Mouse (Mus musculus): ENCODE results near the gene Calml4.

Gene Calml4

DNA sequence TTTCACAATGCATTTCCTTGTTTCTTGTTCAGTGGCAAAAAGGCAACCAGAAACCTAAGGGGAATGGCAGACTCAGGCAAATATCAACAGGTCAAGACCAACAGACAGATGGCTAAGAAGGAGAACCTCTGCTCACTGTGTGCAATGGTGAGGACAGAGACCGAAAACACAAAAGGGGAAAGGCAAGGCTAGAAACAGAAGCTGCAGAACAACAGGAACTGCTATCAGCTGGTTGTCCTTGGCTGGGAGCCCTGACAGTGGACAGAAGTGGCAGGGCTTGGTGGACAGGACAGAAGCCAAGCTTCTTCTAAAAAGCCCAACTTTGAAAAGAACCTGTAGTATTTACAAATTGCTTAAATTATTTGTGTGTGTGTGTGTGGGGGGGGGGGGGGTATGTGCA lies 36.6 kb downstream of the Calml4 start:
- no peak for DNase-seq (ENCODE audit: extremely low read depth, low read depth, low spot score)

DNA sequence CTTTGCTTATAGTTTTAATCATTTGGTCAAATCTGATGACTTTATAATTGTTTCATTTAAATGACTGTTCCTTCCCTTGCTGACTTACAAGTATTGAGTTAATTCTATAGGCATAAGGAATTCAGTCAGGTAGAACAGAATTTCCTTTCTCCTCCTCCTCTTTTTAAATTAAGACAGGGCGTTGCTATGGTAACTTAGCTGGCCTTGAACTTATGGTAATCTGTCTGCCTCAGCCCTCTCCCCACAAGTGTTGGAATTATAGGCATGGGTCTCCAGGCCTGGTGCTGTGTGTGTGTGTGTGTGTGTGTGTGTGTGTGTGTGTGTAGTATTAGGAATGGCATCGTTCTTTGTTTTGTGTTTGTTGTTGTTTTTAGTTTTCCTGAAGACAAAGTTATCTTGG lies 43.9 kb downstream of the Calml4 start:
- DNase-seq (ENCODE audit: extremely low read depth, low read depth, low spot score) = no peak

DNA sequence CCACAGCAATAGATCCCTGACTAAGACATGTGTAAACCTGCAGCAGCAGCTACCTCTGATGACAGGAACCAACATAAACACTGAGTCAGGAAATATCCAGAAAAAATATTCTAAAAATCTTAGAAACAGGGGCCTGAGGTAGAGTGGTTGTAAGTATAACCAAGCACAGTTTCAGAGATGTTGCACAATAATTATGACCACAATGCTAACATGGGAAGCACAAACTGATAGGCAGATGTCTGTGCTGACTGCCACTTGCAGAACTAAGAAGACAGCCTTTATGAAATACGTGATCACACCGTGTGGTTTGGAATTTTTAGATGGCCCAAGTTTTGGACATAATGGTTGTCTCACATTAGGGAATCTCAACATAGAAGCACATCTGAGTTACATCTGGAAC lies 46.0 kb downstream of the Calml4 start:
- DNase-seq (ENCODE audit: extremely low read depth, low read depth, low spot score) = no peak

DNA sequence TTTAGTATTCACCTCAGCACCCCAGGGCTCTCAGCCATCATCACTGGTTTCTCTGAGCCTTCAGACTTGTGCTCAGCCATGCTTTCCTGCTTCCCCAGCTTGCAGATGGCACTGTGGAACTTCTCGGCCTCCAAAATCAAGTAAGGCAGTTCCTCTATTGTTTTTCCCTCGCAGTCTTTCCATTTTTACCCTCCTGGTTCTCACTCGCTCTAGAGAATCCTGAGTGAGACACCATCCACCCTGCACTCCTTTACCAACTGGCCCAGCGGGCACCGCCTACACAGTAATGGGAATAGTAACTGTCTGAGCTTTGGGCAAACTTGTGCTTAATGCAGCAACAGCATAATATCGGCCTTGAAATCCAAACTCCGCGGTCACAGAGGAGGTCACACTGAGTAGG lies 47.2 kb downstream of the Calml4 start:
- no peak for DNase-seq (ENCODE audit: extremely low read depth, low read depth, low spot score)

DNA sequence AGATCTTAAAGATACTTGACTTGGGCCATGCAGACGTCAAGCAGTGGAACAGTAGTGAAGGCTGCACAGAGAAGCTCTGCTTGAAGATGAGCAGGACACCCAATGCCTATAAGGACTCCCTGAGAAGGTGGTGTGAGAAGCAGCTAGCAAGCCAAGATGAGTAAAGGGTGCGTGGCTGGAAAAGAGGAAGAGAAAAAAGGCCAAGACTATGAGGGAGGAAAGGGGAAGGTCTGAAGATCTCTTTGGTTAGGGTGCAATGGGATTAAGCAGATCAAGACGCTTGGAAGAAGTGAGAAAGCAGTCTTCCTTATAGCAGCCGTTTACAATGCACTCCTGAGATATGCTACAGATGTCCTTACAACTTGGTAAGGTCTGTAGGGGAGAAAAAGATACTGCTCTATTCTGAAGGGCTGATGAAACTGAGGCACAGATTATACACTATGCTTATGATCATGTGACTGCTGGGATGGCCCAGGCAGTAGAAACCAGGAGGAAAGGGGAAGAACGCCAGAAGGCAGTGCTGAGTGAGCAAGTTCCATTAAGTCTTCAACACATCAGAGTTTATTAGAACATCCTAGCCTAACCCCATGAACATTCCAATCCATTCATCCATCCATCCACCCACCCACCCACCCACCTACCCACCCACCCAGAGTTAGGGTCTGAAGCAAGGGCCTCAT lies 55.6 kb downstream of the Calml4 start:
- no peak for DNase-seq (ENCODE audit: extremely low read depth, low read depth, low spot score)

DNA sequence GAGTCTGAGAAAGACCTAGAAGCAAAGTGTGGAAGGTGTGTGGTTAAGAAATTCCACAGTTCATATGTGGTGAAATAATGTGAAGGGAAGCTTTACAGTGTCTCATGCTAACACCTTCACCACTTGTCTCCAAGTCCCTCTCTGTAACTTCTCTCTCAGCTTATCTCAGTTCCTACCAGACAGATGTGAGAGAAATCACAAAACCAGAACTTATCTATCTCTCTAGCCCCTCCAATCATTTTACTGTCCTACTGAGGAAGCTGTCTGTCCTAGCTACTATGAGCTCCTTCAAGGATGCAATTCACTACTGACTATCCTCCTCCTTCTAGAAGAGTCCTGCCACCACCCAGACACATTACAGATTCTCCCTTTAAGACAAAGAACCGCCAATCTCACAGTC lies 59.2 kb downstream of the Calml4 start:
- DNase-seq (ENCODE audit: extremely low read depth, low read depth, low spot score) = no peak

DNA sequence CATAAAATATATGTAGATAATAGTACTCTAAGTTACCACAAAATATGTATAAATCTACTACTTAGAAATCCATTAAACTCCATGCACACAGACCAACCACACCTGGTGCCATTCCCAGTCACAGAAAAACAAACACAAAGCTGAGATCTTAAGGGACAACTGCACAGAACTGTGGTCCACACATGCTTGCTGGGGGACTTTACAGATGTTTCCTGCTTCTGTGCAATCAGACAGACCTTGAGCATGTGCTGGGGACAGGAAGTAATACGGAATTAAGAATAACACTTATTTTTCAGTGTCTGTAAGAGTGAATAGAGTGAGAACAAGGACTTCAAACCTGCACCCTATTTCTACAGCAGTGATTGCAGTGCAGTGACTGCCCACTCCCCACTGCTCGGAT lies 63.0 kb downstream of the Calml4 start:
- no peak for DNase-seq (ENCODE audit: extremely low read depth, low read depth, low spot score)

DNA sequence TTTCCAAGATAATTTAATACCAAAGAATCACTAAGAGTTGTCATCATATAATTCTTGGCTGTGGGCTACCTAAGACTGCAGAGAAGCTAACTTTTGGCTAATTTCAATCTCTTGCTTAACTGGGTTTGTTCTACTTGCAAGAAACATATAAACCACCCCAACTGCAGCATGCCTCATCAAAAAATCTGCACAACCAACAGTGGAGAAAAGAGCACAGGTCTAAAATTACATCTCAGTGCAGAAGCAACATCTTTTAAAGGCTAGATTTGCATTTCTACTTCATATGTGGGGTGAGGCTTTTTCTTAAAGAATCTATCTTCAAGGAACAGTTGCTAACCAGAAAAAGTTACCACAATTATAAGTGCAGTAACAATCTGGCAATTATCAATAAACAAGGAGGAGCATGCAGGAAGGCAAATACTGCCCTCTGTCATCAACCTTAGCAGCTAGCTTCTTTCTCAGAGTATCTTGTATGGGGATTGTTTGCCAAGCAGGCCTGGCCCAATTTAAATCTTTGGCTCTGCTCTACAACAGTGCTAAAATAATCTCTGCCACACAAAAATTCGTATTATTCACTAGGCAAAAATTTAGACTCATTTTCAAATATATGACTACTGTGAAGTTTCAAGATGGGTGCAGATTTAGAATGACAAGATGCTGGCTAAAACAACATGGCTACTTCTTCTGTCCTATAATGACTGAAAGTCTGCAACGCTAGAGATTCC lies 67.2 kb downstream of the Calml4 start:
- DNase-seq (ENCODE audit: extremely low read depth, low read depth, low spot score) = no peak
